Mouse (Mus musculus): ENCODE measurements around the gene Arhgdia.
"Not testable (repeated sequence)": the region's sequence is repeated elsewhere in the genome, so short reads cannot be mapped to it uniquely, and the experiment has no call there.

Gene Arhgdia

GRCm38 (mm10) chr11:120582982-120583293 lies 1.5 kb upstream of the Arhgdia start:
- in situ Hi-C loops (cut with MboI; ENCODE audit: low pct_unique_long_range_greater_than_20kb in 1 of 2, low sequenced_read_pairs in 2 of 2, unreplicated experiment in 1 of 2) = not testable (repeated sequence)

GRCm38 (mm10) chr11:120582268-120582981 lies 1.0 kb upstream of the Arhgdia start:
- in situ Hi-C loops (cut with MboI; ENCODE audit: low pct_unique_long_range_greater_than_20kb in 1 of 2, low sequenced_read_pairs in 2 of 2, unreplicated experiment in 1 of 2) = no loop called here

- in situ Hi-C loops (cut with MboI; ENCODE audit: low pct_unique_long_range_greater_than_20kb in 1 of 2, low sequenced_read_pairs in 2 of 2, unreplicated experiment in 1 of 2) = no loop called here
Measured at GRCm38 (mm10) chr11:120580871-120581331, 523 bp downstream of the Arhgdia start.

- in situ Hi-C loops (cut with MboI; ENCODE audit: low pct_unique_long_range_greater_than_20kb in 1 of 2, low sequenced_read_pairs in 2 of 2, unreplicated experiment in 1 of 2) = no loop called here
Measured at GRCm38 (mm10) chr11:120580190-120580589, 1.2 kb downstream of the Arhgdia start.

GRCm38 (mm10) chr11:120579316-120580107 lies 1.9 kb downstream of the Arhgdia start:
- in situ Hi-C loops (cut with MboI; ENCODE audit: low pct_unique_long_range_greater_than_20kb in 1 of 2, low sequenced_read_pairs in 2 of 2, unreplicated experiment in 1 of 2) = no loop called here

GRCm38 (mm10) chr11:120578694-120579243 lies 2.7 kb downstream of the Arhgdia start:
- in situ Hi-C loops (cut with MboI; ENCODE audit: low pct_unique_long_range_greater_than_20kb in 1 of 2, low sequenced_read_pairs in 2 of 2, unreplicated experiment in 1 of 2) = no loop called here

- in situ Hi-C loops (cut with MboI; ENCODE audit: low pct_unique_long_range_greater_than_20kb in 1 of 2, low sequenced_read_pairs in 2 of 2, unreplicated experiment in 1 of 2) = no loop called here
Measured at GRCm38 (mm10) chr11:120578024-120578693, 3.3 kb downstream of the Arhgdia start.

- in situ Hi-C loops (cut with MboI; ENCODE audit: low pct_unique_long_range_greater_than_20kb in 1 of 2, low sequenced_read_pairs in 2 of 2, unreplicated experiment in 1 of 2) = no loop called here
Measured at GRCm38 (mm10) chr11:120577211-120578023, 4.0 kb downstream of the Arhgdia start.

- in situ Hi-C loops (cut with MboI; ENCODE audit: low pct_unique_long_range_greater_than_20kb in 1 of 2, low sequenced_read_pairs in 2 of 2, unreplicated experiment in 1 of 2) = no loop called here
Measured at GRCm38 (mm10) chr11:120576365-120576981, 5.0 kb downstream of the Arhgdia start.

- in situ Hi-C loops (cut with MboI; ENCODE audit: low pct_unique_long_range_greater_than_20kb in 1 of 2, low sequenced_read_pairs in 2 of 2, unreplicated experiment in 1 of 2) = no loop called here
Measured at GRCm38 (mm10) chr11:120575940-120576339, 5.5 kb downstream of the Arhgdia start.

- in situ Hi-C loops (cut with MboI; ENCODE audit: low pct_unique_long_range_greater_than_20kb in 1 of 2, low sequenced_read_pairs in 2 of 2, unreplicated experiment in 1 of 2) = no loop called here
Measured at GRCm38 (mm10) chr11:120575046-120575445, 6.4 kb downstream of the Arhgdia start.

- in situ Hi-C loops (cut with MboI; ENCODE audit: low pct_unique_long_range_greater_than_20kb in 1 of 2, low sequenced_read_pairs in 2 of 2, unreplicated experiment in 1 of 2) = no loop called here
Measured at GRCm38 (mm10) chr11:120574278-120574600, 7.2 kb downstream of the Arhgdia start.

- in situ Hi-C loops (cut with MboI; ENCODE audit: low pct_unique_long_range_greater_than_20kb in 1 of 2, low sequenced_read_pairs in 2 of 2, unreplicated experiment in 1 of 2) = no loop called here
Measured at GRCm38 (mm10) chr11:120573585-120574277, 7.7 kb downstream of the Arhgdia start.

GRCm38 (mm10) chr11:120572752-120573584 lies 8.5 kb downstream of the Arhgdia start, which contains the start of gene P4hb:
P4hb (minus strand) TSS chr11:120573253.
- in situ Hi-C loops (cut with MboI; ENCODE audit: low pct_unique_long_range_greater_than_20kb in 1 of 2, low sequenced_read_pairs in 2 of 2, unreplicated experiment in 1 of 2) = no loop called here

GRCm38 (mm10) chr11:120572417-120572751 lies 9.0 kb downstream of the Arhgdia start:
- in situ Hi-C loops (cut with MboI; ENCODE audit: low pct_unique_long_range_greater_than_20kb in 1 of 2, low sequenced_read_pairs in 2 of 2, unreplicated experiment in 1 of 2) = no loop called here

- in situ Hi-C loops (cut with MboI; ENCODE audit: low pct_unique_long_range_greater_than_20kb in 1 of 2, low sequenced_read_pairs in 2 of 2, unreplicated experiment in 1 of 2) = no loop called here
Measured at GRCm38 (mm10) chr11:120571754-120572416, 9.5 kb downstream of the Arhgdia start.

All from mouse embryonic stem cell (cell line).